Mouse (Mus musculus): ENCODE measurements around the gene Dcx. TPM values are rescaled to one million over a fixed set of nuclear protein-coding genes. Genes with fewer than 3 reads are reported as not detected.

The Dcx gene
- polyA plus RNA-seq (2016; fragmentation: Nextera tagmentation; extraction: Ambion mirVana), result 8.9 and 10.4 TPM in 2 replicates

- Histone ChIP-seq H3K36me3 (no peaks in the 10 kb centered on the region), H3K4me3 (replicated peaks) (peak within 1 kb of the TSS; percentile 31), H3K9ac (replicated peaks) (no peak within 1 kb of the TSS), H3K4me1 (replicated peaks) (no peaks in the 10 kb centered on the region), H3K27me3 (0 out of 2 replicates have a peak, but pooled peaks cover 11% of the 10 kb centered on the region), H3K9me3 (no peaks in the 10 kb centered on the region), H3K4me2 (peak within 1 kb of the TSS; percentile 42), H3K27ac (no peak within 1 kb of the TSS; the same call in 1 of the 2 replicates)
- 31% methylated on average over 8 of the region's 8 CpGs for WGBS
- ATAC-seq (ENCODE audit: insufficient number of reproducible peaks, insufficient read depth, low FRiP score, low TSS enrichment, low read depth), result no peak
Measured at GRCm38 (mm10) chrX:143932958-143933357, at the start of gene Dcx. TSS of gene Dcx (minus strand) at chrX:143933311.

DNA sequence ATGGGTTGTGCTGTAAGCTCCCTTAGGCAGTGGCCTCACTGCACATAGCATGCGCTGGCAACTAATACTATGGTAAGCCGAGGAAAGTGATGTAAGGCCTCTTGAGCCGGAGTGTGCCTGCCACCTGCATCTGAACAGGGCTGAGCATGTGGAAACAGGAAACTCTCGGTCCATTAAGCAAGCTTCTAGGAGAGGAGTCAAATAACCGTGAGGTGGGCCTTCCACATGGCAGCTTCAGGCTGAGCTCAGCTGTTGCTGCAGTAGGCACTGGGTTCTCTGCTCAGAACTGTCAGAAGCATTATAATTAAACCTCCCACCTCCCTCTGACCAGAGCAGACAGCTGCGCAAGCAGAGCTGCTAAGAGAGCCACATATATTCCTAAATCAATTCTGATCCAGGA is 33.1 kb upstream of the Dcx start:
- ATAC-seq (ENCODE audit: insufficient number of reproducible peaks, insufficient read depth, low FRiP score, low TSS enrichment, low read depth), result peak; percentile 90
- 40% methylated on average over 6 of the region's 6 CpGs for WGBS
- Histone ChIP-seq H3K9ac (replicated peaks) (no peak overlapping the region), H3K4me1 (replicated peaks) (no peaks in the 10 kb centered on the region), H3K4me2 (no peak overlapping the region), H3K27ac (no peak overlapping the region), H3K4me3 (replicated peaks) (no peak overlapping the region), H3K27me3 (no peaks in the 10 kb centered on the region), H3K9me3 (no peaks in the 10 kb centered on the region), H3K36me3 (no peaks in the 10 kb centered on the region)

DNA sequence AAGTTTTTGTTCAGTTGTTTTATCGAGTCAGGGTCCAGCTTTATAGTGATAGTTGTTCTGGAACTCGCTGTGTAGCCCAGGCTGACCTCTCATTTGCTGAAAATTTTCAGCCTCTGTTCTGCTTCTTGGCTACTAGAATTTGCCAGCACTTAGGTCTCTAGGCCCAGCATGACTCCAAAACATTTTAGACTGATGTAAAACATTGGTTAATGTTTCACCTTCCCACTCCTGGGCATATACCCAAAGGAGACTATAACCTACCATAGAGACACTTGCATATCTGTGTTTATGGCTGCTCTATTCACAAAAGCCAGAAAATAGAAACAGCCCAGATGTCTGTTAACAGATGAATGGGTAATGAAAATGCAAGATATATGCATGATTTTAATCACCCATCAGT is 560 bp upstream of the Dcx start:
- Histone ChIP-seq H3K9ac (replicated peaks) (no peak overlapping the region), H3K4me1 (replicated peaks) (no peaks in the 10 kb centered on the region), H3K9me3 (no peaks in the 10 kb centered on the region), H3K27me3 (0 out of 2 replicates have a peak, but pooled peaks cover 11% of the 10 kb centered on the region), H3K4me3 (replicated peaks) (no peak overlapping the region), H3K4me2 (no peak overlapping the region), H3K36me3 (no peaks in the 10 kb centered on the region), H3K27ac (no peak overlapping the region)
- WGBS, result 79% methylated on average over 2 of the region's 2 CpGs
- ATAC-seq (ENCODE audit: insufficient number of reproducible peaks, insufficient read depth, low FRiP score, low TSS enrichment, low read depth), result no peak

DNA sequence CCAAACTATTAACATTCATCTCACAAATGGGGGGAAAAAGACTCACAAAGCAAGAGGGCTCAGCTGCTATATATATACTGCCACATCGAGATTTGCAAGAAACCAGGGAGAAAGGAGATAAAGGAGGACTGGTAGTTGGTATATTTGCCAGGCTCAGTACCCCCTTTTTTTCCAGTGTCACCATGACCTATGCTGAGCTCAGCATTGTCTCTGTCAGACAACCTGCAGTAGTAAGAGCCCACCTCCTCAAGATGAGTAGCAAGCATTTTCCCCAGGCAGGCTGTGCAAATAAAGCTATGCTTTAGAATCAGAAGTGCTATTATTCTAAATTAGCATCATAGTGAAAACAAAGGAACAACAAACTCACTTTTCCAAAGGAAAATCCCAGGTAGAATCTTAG is 581 bp downstream of the Dcx start:
- no peaks in the 10 kb centered on the region for H3K9me3 ChIP-seq
- no peak overlapping the region; the same call in 1 of the 2 replicates for H3K27ac ChIP-seq
- ATAC-seq (ENCODE audit: insufficient number of reproducible peaks, insufficient read depth, low FRiP score, low TSS enrichment, low read depth), result no peak
- H3K4me3 ChIP-seq (replicated peaks), result peak overlapping the region; percentile 31
- 58% methylated on average over 1 of the region's 1 CpGs for WGBS
- H3K27me3 ChIP-seq, result 0 out of 2 replicates have a peak, but pooled peaks cover 11% of the 10 kb centered on the region
- H3K4me2 ChIP-seq, result peak overlapping the region; percentile 42
- no peaks in the 10 kb centered on the region for H3K36me3 ChIP-seq
- H3K4me1 ChIP-seq (replicated peaks), result no peaks in the 10 kb centered on the region
- no peak overlapping the region for H3K9ac ChIP-seq (replicated peaks)

DNA sequence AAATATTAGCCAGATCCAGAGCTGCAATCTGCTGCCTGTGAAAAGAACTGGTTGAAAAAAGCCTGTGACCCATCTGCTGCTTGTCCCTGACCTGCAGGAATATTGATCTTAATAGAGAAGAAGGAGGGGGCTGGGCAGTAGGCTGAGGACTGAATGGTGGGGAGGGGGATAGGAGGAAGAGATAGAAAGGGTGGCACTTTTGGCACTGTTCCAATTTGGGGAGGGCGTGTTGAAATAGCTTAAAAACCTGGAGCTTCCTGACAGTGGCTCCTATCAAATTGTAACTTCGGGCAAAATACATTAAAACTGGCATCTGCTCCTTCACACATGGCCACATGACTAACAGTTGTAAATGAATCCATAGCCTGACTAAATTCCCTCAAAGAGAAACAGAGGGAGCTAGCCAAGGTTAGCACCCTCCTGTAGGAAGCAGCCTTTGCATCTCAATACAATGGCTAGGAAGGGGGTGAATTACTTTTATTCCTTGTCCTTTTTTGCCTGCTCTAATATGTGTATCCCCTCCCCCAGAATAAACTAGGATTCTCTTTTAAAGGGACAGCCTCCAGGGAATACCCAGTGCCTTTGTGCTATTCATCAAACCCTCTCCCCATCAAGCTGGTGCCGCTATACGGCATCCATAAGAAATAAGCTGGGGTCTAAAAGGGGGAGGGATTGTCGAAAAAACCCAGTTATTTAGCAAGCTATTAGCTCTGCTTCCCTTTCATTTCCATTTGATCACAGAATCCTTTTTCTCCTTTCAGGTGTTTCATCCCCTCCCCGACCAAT is 1.5 kb downstream of the Dcx start:
- Histone ChIP-seq H3K4me1 (replicated peaks) (no peaks in the 10 kb centered on the region), H3K36me3 (no peaks in the 10 kb centered on the region), H3K4me2 (peak overlapping the region; percentile 42), H3K27me3 (0 out of 2 replicates have a peak, but pooled peaks cover 11% of the 10 kb centered on the region), H3K9me3 (no peaks in the 10 kb centered on the region), H3K9ac (replicated peaks) (no peak overlapping the region), H3K4me3 (replicated peaks) (peak overlapping the region; percentile 31), H3K27ac (no peak overlapping the region)
- ATAC-seq (ENCODE audit: insufficient number of reproducible peaks, insufficient read depth, low FRiP score, low TSS enrichment, low read depth), result no peak
- 49% methylated on average over 6 of the region's 6 CpGs for WGBS

- no peak overlapping the region for H3K9ac ChIP-seq (replicated peaks)
- H3K9me3 ChIP-seq, result no peaks in the 10 kb centered on the region
- no peaks in the 10 kb centered on the region for H3K36me3 ChIP-seq
- no peaks in the 10 kb centered on the region for H3K27me3 ChIP-seq
- no peak overlapping the region for H3K4me2 ChIP-seq
- H3K4me3 ChIP-seq (replicated peaks), result no peak overlapping the region
- 91% methylated on average over 5 of the region's 5 CpGs for WGBS
- H3K27ac ChIP-seq, result no peak overlapping the region
- no peak for ATAC-seq (ENCODE audit: insufficient number of reproducible peaks, insufficient read depth, low FRiP score, low TSS enrichment, low read depth)
- H3K4me1 ChIP-seq (replicated peaks), result no peaks in the 10 kb centered on the region
Measured at GRCm38 (mm10) chrX:143922070-143922469, 11.0 kb downstream of the Dcx start.

DNA sequence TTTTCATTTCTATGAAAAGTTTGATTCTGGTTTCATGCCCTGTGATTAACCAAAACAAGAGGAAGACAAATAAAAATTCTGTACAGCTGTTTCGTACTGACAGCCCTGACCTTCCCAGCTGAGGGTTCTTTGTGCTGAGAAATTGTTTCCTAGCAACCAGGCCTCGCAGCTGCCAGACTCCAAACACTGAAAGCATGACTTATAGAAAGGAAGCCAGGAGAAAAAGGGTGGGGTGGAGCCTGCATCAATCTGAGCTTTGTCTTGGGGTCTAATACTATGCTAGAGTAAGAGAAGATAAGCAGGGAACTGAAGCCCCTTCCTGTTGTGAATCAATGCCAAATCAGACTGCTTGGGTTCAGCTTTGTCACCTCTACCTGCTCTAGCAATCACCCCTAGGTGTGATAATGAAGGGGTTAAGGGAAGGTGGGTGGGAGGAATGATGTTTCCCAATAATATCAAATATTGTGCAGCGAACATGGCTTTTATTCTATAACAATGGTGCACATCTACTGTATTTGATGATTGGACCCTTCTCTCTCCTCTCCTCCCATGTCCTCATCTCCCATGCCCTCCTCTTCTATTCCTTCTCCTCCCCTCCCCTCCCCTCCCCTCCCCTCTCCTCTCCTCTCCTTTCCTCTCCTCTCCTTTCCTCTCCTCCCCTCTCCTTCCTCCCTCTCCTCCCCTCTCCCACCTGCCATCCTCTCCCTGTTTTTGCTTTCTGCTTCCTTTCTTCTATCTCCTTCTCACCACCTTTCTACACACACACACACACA is 26.2 kb downstream of the Dcx start:
- 44% methylated on average over 3 of the region's 3 CpGs for WGBS
- Histone ChIP-seq H3K27me3 (no peaks in the 10 kb centered on the region), H3K27ac (no peak overlapping the region), H3K4me1 (replicated peaks) (no peaks in the 10 kb centered on the region), H3K4me2 (no peak overlapping the region), H3K9me3 (no peaks in the 10 kb centered on the region), H3K4me3 (replicated peaks) (no peak overlapping the region), H3K36me3 (no peaks in the 10 kb centered on the region), H3K9ac (replicated peaks) (no peak overlapping the region)
- no peak for ATAC-seq (ENCODE audit: insufficient number of reproducible peaks, insufficient read depth, low FRiP score, low TSS enrichment, low read depth)

- no peak overlapping the region for H3K27ac ChIP-seq
- no peak for ATAC-seq (ENCODE audit: insufficient number of reproducible peaks, insufficient read depth, low FRiP score, low TSS enrichment, low read depth)
- no peaks in the 10 kb centered on the region for H3K27me3 ChIP-seq
- no peak overlapping the region for H3K9ac ChIP-seq (replicated peaks)
- no peak overlapping the region for H3K4me3 ChIP-seq (replicated peaks)
- no peaks in the 10 kb centered on the region for H3K4me1 ChIP-seq (replicated peaks)
- H3K36me3 ChIP-seq, result no peaks in the 10 kb centered on the region
- WGBS, result 25% methylated on average over 2 of the region's 2 CpGs
- H3K9me3 ChIP-seq, result no peaks in the 10 kb centered on the region
- H3K4me2 ChIP-seq, result no peak overlapping the region
Measured at GRCm38 (mm10) chrX:143904689-143905088, 28.4 kb downstream of the Dcx start.

DNA sequence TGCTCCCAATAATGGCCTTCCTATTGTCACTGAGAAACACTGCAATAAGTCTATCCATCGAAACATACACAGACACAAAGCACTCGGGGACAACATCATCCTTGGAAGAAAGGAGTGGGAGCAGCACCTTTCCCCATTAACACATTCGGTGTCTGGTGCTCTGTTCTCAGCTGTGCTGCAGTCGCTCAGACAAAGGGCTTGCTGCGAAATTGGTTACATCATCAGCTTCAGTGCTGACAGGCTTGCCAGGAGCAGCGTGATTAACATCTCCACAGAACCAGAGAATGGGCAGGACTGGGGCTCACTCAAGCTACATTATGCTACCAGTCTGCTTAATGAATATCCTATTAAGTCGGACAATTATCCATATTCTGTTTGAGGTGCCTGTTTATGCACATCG is 30.8 kb downstream of the Dcx start:
- Histone ChIP-seq H3K27me3 (no peaks in the 10 kb centered on the region), H3K36me3 (no peaks in the 10 kb centered on the region), H3K4me2 (no peak overlapping the region), H3K9me3 (no peaks in the 10 kb centered on the region), H3K9ac (replicated peaks) (no peak overlapping the region), H3K4me1 (replicated peaks) (no peaks in the 10 kb centered on the region), H3K27ac (no peak overlapping the region), H3K4me3 (replicated peaks) (no peak overlapping the region)
- ATAC-seq (ENCODE audit: insufficient number of reproducible peaks, insufficient read depth, low FRiP score, low TSS enrichment, low read depth), result no peak
- WGBS, result 58% methylated on average over 8 of the region's 8 CpGs

DNA sequence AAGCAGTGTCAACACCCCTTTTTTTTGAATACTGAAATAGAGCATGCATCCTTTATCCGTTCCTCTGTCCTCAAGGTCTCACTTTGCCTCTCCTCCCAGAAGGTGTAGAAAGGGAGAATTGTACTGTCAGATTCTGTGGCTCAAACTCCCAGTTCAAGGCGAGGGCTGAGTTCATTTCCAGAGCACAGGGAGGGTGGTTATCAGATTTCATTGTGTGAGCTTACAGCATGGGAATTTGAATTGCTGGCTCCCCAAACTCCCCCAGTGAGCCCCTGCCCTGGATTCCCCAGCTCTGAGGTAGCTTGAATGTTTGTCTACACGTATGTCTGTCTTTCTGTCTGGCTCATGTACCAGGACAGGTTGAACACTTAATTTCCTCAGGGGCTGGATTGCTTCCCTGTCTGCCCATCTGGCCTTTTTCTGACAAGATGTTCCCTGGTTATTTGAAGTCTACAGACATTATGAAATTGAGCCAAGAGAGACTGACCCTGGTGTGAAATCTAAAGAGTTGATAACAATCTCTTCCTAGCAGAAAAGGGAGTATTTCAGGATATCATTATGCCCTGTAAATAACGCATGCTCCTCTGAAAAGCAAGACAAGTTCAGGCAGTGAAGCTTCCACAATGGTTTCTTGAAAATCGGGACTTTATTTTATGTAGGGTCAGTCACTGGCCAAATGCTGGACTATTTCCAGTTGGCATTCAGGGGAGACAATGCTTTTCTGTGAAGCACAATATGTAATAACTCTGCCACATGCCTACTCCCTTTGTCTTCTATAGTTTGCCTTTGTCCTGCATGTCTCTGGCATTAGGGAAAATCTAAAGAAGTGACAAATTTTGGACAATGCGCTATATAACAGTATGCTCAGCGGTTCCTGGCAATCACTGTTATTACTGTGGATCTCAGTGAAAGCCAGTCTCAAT is 35.5 kb downstream of the Dcx start:
- Histone ChIP-seq H3K9ac (replicated peaks) (no peak overlapping the region), H3K27ac (no peak overlapping the region), H3K9me3 (no peaks in the 10 kb centered on the region), H3K4me3 (replicated peaks) (no peak overlapping the region), H3K27me3 (no peaks in the 10 kb centered on the region; the same call in 1 of the 2 replicates), H3K36me3 (no peaks in the 10 kb centered on the region), H3K4me2 (no peak overlapping the region), H3K4me1 (replicated peaks) (no peaks in the 10 kb centered on the region)
- 71% methylated on average over 7 of the region's 7 CpGs for WGBS
- ATAC-seq (ENCODE audit: insufficient number of reproducible peaks, insufficient read depth, low FRiP score, low TSS enrichment, low read depth), result no peak

GRCm38 (mm10) chrX:143896936-143897335 is 36.2 kb downstream of the Dcx start:
- H3K27me3 ChIP-seq, result no peaks in the 10 kb centered on the region; the same call in 1 of the 2 replicates
- H3K9me3 ChIP-seq, result no peaks in the 10 kb centered on the region
- WGBS, result 83% methylated on average over 5 of the region's 5 CpGs
- no peaks in the 10 kb centered on the region for H3K4me1 ChIP-seq (replicated peaks)
- ATAC-seq (ENCODE audit: insufficient number of reproducible peaks, insufficient read depth, low FRiP score, low TSS enrichment, low read depth), result no peak
- no peak overlapping the region for H3K9ac ChIP-seq (replicated peaks)
- H3K4me2 ChIP-seq, result no peak overlapping the region
- no peak overlapping the region for H3K4me3 ChIP-seq (replicated peaks)
- no peak overlapping the region for H3K27ac ChIP-seq
- H3K36me3 ChIP-seq, result no peaks in the 10 kb centered on the region
